Mouse (Mus musculus): ENCODE measurements around the gene Chst3. TPM values are rescaled to one million over a fixed set of nuclear protein-coding genes. Genes with fewer than 3 reads are reported as not detected.

Chst3 gene
- polyA plus RNA-seq, 1 experiment: 1.7 TPM

DNA sequence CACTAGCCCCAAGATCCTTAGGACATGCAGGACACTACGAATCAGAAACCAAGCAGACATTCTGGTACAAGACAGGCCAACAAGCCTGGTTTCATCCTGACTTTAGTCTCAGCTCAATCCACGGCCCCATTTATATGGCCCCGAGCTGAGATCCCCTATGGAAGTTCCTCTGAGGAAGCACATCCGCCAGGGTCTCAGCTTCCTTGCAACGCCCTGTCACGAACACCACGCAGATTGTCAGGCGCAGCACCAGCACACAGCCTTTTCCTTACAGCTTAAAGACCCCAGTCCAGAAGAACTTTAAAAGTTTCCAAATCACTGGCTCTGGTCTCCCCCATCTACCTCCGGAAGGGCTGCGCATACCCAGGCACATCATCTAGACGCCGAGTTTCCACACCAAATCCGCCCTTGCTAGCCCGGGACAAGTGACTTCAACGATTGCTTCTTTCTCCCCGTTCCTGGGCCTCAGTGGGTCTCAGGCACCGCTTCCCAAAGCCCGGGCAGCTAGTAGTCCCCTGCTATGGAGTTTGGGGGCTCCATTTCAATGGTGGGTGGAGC, 948 bp downstream of the Chst3 start:
- H3ac ChIP-seq (ENCODE audit: control insufficient read depth, insufficient read length, low read depth): peak overlapping the region; percentile 58
- no peaks in the 10 kb centered on the region for H3K79me3 ChIP-seq (ENCODE audit: low read depth)
- TF ChIP-seq CTCF (IDR thresholded peaks at IDR 0.05; ENCODE audit: control insufficient read depth, insufficient read depth, insufficient read length) (no peak), MYOG (IDR thresholded peaks at IDR 0.05; ENCODE audit: control insufficient read depth, extremely low read depth, insufficient read length) (no peak), CEBPB (IDR thresholded peaks at IDR 0.05; ENCODE audit: low read depth) (no peak), MYOD1 (IDR thresholded peaks at IDR 0.05; ENCODE audit: control insufficient read depth, insufficient read length, low read depth) (no peak), FOSL1 (IDR thresholded peaks at IDR 0.05; ENCODE audit: insufficient read depth, low read length, poor library complexity, severe bottlenecking) (no peak), MAX (IDR thresholded peaks at IDR 0.05) (no peak), USF1 (IDR thresholded peaks at IDR 0.05; ENCODE audit: low read depth) (no peak)
- H3K27me3 ChIP-seq (ENCODE audit: control insufficient read depth, insufficient read depth, insufficient read length): no peaks in the 10 kb centered on the region
- no peak overlapping the region for H3K4me3 ChIP-seq (ENCODE audit: insufficient read depth, poor library complexity, severe bottlenecking)
- H3K79me2 ChIP-seq (ENCODE audit: control insufficient read depth, insufficient read depth): no peaks in the 10 kb centered on the region
- H3K36me3 ChIP-seq (ENCODE audit: control insufficient read depth, insufficient read depth): no peaks in the 10 kb centered on the region

DNA sequence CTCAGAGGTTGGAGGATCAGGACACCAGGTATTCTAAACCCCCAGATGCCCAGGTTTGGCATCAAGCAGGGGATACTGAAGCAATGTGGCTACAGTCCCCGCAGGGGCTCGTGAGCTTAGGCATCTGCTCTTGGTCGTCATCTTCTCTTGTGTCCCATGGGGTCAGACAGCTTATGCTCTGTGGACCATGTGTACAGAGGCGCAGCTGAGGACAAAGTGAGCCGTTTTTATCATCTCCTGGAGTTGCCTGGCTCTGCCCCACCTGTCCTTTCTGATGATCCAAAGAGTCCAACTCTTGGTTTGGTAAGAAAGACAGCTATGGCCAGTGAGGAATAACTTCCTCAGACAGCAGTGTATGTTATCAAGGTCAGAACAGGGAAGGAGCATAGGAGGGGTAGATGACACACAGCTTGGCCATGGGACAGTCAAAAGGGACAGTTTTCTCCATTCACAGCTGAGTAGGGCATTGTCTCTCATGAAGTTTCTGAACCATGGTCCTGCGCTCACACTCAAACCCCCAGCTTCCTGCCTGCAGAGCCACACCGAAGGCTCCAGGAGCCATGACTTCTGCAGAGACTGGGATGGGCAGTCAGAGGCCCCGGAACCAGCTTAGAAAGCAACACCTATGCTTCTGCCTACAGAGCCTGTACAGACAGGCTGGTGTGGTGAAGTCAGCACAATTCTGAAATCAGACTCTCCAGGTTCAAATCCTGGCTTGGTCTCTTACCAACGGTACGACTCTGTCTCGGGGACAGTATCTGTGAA, 2.5 kb downstream of the Chst3 start:
- Histone ChIP-seq H3ac (ENCODE audit: control insufficient read depth, insufficient read length, low read depth) (no peak overlapping the region), H3K4me3 (ENCODE audit: insufficient read depth, poor library complexity, severe bottlenecking) (no peak overlapping the region), H3K36me3 (ENCODE audit: control insufficient read depth, insufficient read depth) (no peaks in the 10 kb centered on the region), H3K27me3 (ENCODE audit: control insufficient read depth, insufficient read depth, insufficient read length) (no peaks in the 10 kb centered on the region), H3K79me3 (ENCODE audit: low read depth) (no peaks in the 10 kb centered on the region), H3K79me2 (ENCODE audit: control insufficient read depth, insufficient read depth) (no peaks in the 10 kb centered on the region)
- TF ChIP-seq MAX (IDR thresholded peaks at IDR 0.05) (no peak), CEBPB (IDR thresholded peaks at IDR 0.05; ENCODE audit: low read depth) (no peak), MYOG (IDR thresholded peaks at IDR 0.05; ENCODE audit: control insufficient read depth, extremely low read depth, insufficient read length) (no peak), USF1 (IDR thresholded peaks at IDR 0.05; ENCODE audit: low read depth) (no peak)

- no peaks in the 10 kb centered on the region for H3K79me3 ChIP-seq (ENCODE audit: low read depth)
- no peaks in the 10 kb centered on the region for H3K79me2 ChIP-seq (ENCODE audit: control insufficient read depth, insufficient read depth)
- no peak overlapping the region for H3ac ChIP-seq (ENCODE audit: control insufficient read depth, insufficient read length, low read depth)
- H3K4me3 ChIP-seq (ENCODE audit: insufficient read depth, poor library complexity, severe bottlenecking): no peak overlapping the region
- TF ChIP-seq FOSL1 (IDR thresholded peaks at IDR 0.05; ENCODE audit: insufficient read depth, low read length, poor library complexity, severe bottlenecking) (no peak), USF1 (IDR thresholded peaks at IDR 0.05; ENCODE audit: low read depth) (no peak), CTCF (IDR thresholded peaks at IDR 0.05; ENCODE audit: control insufficient read depth, insufficient read depth, insufficient read length) (no peak), MYOD1 (IDR thresholded peaks at IDR 0.05; ENCODE audit: control insufficient read depth, insufficient read length, low read depth) (no peak), CEBPB (IDR thresholded peaks at IDR 0.05; ENCODE audit: low read depth) (no peak), MAX (IDR thresholded peaks at IDR 0.05) (no peak), MYOG (IDR thresholded peaks at IDR 0.05; ENCODE audit: control insufficient read depth, extremely low read depth, insufficient read length) (no peak)
- no peaks in the 10 kb centered on the region for H3K36me3 ChIP-seq (ENCODE audit: control insufficient read depth, insufficient read depth)
- no peaks in the 10 kb centered on the region for H3K27me3 ChIP-seq (ENCODE audit: control insufficient read depth, insufficient read depth, insufficient read length)
Measured at GRCm38 (mm10) chr10:60215077-60215960, 3.7 kb downstream of the Chst3 start.

- H3K79me3 ChIP-seq (ENCODE audit: low read depth): no peaks in the 10 kb centered on the region
- H3K4me3 ChIP-seq (ENCODE audit: insufficient read depth, poor library complexity, severe bottlenecking): no peak overlapping the region
- H3K79me2 ChIP-seq (ENCODE audit: control insufficient read depth, insufficient read depth): no peaks in the 10 kb centered on the region
- no peak overlapping the region for H3ac ChIP-seq (ENCODE audit: control insufficient read depth, insufficient read length, low read depth)
- no peak for TF ChIP-seq USF1 (IDR thresholded peaks at IDR 0.05; ENCODE audit: low read depth)
- no peaks in the 10 kb centered on the region for H3K36me3 ChIP-seq (ENCODE audit: control insufficient read depth, insufficient read depth)
- no peaks in the 10 kb centered on the region for H3K27me3 ChIP-seq (ENCODE audit: control insufficient read depth, insufficient read depth, insufficient read length)
Measured at GRCm38 (mm10) chr10:60212589-60213379, 6.3 kb downstream of the Chst3 start.

DNA sequence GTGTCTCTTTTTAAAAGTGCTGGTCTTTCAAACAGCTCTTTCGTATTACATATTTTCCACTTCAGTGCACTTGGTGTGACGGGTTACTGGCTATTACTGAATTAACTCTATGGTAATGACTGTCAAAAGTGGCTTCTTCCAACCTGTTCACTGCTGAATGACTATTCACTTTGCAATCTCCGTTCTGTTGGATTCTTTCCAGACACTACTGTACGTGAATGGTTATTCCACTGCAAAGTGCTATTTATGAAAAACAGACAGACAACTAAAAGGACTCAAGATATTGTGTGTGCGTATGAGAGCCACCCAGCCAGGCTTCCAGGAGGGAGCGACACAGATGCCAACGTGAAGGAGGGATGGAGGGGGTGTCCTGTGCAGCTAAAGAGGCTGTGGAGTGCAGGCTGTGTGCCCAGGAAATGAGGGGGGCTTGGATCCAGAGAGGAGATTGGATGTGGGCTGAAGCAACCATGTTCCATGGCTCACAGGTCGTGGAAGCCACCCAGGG, 7.5 kb downstream of the Chst3 start:
- Histone ChIP-seq H3K27me3 (ENCODE audit: control insufficient read depth, insufficient read depth, insufficient read length) (no peaks in the 10 kb centered on the region), H3K36me3 (ENCODE audit: control insufficient read depth, insufficient read depth) (no peaks in the 10 kb centered on the region), H3K4me3 (ENCODE audit: insufficient read depth, poor library complexity, severe bottlenecking) (no peak overlapping the region), H3ac (ENCODE audit: control insufficient read depth, insufficient read length, low read depth) (no peak overlapping the region), H3K79me2 (ENCODE audit: control insufficient read depth, insufficient read depth) (no peaks in the 10 kb centered on the region), H3K79me3 (ENCODE audit: low read depth) (no peaks in the 10 kb centered on the region)
- TF ChIP-seq CEBPB (IDR thresholded peaks at IDR 0.05; ENCODE audit: low read depth) (no peak), MAX (IDR thresholded peaks at IDR 0.05) (no peak), MYOD1 (IDR thresholded peaks at IDR 0.05; ENCODE audit: control insufficient read depth, insufficient read length, low read depth) (no peak), USF1 (IDR thresholded peaks at IDR 0.05; ENCODE audit: low read depth) (no peak), CTCF (IDR thresholded peaks at IDR 0.05; ENCODE audit: control insufficient read depth, insufficient read depth, insufficient read length) (no peak), FOSL1 (IDR thresholded peaks at IDR 0.05; ENCODE audit: insufficient read depth, low read length, poor library complexity, severe bottlenecking) (no peak), MYOG (IDR thresholded peaks at IDR 0.05; ENCODE audit: control insufficient read depth, extremely low read depth, insufficient read length) (no peak)

All from C2C12 (cell line).